Mouse (Mus musculus): ENCODE data around the gene Tmem208.

DNA sequence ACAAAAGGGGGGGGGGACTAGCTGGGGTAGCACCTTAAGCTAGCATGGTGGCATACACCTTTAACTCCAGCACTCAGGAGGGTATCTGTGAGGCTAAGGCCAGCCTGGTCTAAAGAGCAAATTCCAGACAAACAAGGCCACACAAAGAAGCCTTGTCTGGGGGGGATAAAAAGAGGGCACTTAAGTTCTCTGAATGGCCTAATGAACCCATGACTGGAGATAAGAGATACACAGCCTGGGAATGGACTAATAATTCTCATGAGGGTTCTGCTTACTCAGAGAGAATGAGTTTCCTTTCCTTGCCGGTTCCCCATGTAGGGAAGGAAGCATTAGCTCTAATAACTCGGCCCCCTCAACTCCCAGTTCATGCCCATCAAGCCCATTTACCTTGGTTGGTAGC is 6.4 kb downstream of the Tmem208 start:
- no peak for TF ChIP-seq POLR2A (IDR thresholded peaks at IDR 0.05; ENCODE audit: insufficient read depth, low read length)
- TF ChIP-seq EP300 (IDR thresholded peaks at IDR 0.05; ENCODE audit: insufficient read depth, low read depth, low read length): no peak
